Mouse (Mus musculus): ENCODE data around the gene Fgf23.
A peak's percentile ranks its signal among the peaks of the same experiment; 100 is the strongest.

Fgf23 gene

GRCm38 (mm10) chr6:127072817-127073216 is at the start of gene Fgf23:
Gene Fgf23 (plus strand): TSS chr6:127072902.
- no peak for DNase-seq (ENCODE audit: low read depth, low spot score)

DNA sequence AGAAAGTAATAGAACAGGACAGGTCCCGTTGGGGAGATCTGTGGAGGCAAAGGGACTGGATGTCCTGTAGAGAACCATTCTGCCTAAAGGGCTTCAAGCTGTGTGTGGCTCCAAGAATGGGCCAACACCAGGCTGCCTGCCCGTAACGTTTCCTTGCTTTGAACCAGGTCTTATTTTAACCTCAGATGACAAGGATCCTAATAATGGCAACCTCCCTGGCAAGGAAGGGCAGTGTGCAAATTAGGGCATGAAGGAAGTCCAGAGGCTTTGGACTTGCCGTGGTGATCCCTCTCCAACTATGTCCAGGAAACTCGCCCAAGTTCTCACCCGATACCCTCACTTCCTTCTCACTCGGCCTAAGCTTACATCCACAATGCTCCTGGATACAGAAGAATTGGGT is 47.9 kb upstream of the Fgf23 start:
- no peak for DNase-seq (ENCODE audit: low read depth, low spot score)

DNA sequence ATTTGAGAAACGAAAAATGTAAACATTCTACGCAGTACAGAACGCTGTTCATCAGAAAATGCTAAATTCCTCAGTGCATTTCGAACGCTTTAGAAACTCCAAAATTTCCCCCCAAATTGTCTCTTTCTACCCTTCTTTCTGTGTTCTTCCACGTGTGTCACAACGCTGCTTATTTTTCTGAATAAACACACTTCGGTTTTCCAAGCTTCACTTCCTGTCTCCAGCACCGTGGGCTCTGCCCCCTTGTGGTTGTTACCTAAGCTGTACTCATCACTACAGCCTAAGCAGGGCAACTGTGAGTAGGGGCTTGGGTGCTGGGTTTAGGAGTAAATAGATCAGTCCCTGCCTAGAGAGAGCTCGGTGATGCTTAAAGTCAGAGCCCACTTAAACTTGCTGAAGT is 37.9 kb upstream of the Fgf23 start:
- DNase-seq (ENCODE audit: low read depth, low spot score), result no peak

- DNase-seq (ENCODE audit: low read depth, low spot score), result peak; percentile 65
Measured at GRCm38 (mm10) chr6:127044909-127045308, 27.8 kb upstream of the Fgf23 start.

DNA sequence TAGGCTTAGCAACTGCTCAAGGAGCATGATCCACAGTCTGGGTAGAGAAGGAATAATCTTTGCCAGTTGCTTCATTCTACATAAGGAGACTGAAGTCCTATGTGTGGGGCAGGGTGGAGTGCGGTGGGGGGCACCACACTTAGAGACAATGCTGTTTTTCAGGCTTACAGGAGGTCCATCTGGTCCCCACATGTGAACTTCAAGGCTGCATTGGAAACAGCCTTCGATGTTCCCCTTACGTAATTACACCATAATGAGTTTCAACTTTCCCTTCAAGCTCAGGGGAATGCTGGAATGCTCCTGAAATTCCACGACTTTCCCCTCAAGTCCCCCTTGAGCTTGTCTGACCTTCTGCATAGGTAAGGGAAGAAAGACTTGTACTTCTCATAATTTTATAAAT is 21.9 kb upstream of the Fgf23 start:
- no peak for DNase-seq (ENCODE audit: low read depth, low spot score)

DNA sequence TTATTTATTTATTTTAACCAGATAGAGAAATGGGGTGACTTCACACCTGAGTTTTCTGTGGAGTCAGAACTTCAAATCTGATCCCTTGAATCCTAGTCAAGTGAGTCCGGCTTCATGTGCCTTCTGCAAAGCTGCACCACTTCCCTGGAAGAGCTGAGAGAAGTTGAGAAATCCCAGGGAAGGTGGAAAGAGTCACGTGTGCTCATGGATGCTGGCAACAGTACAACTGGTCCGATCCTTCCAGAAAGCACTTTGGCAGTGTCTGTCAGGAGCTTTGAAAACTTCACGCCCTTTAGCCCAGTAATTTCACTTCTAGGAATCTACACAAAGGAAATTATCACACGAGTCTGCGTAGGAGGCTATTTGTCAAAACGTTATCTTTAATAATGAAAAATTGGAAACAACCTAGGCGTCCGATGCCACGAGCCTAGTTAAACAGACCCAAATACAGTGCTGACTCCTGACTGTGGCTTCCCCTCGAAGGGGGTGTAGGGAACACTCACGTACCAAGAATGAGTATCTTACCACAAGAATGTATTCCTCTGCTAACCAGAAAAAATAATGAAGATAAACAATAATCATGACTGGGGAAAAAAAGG is 15.6 kb upstream of the Fgf23 start:
- no peak for DNase-seq (ENCODE audit: low read depth, low spot score)

DNA sequence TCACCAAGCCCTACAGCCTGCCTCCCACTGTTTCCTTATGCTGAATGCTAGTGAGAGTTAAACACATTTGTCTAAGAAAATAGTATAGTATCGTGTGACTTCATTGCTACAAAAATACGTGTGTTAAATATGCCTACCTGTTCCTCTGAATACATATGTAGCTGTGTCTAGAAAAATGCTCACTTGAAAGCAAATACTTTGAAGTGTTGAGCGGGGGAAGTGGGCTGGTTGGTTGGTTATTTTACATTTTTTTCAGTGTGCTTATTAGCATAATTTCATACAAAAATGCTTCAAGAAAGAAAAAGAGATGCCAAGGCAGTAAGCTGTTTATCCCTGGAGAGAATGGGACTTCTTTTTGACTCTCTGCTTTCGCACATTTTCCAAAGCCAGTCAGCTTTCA is 12.7 kb upstream of the Fgf23 start:
- DNase-seq (ENCODE audit: low read depth, low spot score), result no peak

- no peak for DNase-seq (ENCODE audit: low read depth, low spot score)
Measured at GRCm38 (mm10) chr6:127063915-127064314, 8.8 kb upstream of the Fgf23 start.

DNA sequence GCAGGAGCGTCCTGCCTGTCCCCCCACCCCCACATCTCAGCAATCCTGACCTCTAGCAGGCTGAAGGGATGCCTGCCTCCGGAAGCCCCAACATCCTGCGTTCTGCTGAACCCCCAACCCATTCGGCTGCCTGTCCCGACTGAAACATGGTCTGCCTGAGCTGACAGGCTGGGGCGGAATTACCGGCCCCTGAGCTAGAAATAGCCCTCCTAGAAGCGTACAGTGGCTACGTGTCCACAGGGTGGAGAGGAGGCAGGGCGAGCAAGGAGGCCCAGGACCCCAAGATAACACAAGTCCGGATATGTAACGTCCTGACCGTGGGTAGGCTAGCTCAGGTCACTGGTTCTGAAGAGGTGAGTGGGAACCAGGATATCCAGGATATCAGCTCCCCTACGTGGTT is 7.9 kb upstream of the Fgf23 start:
- no peak for DNase-seq (ENCODE audit: low read depth, low spot score)

GRCm38 (mm10) chr6:127079867-127080731 is 7.4 kb downstream of the Fgf23 start:
- DNase-seq (ENCODE audit: low read depth, low spot score), result peak; percentile 34

- DNase-seq (ENCODE audit: low read depth, low spot score), result no peak
Measured at GRCm38 (mm10) chr6:127081820-127082219, 9.1 kb downstream of the Fgf23 start.

DNA sequence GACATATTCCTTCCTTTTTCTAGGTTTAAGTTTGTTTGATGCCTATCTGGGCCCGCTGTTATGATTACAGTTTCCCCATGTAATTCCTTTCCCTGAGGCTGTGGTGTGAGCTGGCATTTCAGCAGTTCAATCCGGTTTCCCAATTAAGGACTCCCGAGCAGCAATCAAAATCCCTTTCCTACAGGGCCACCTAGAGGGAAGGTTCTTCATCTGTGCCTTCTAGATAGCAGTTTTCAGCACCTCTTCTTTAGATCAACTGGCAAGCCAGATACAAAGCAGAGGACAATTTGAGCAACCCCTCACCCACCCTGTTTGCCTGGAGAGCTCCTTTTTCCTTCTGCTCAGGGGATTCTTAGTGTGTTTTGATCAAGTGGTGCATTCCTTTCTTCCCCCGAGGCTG is 14.0 kb downstream of the Fgf23 start:
- no peak for DNase-seq (ENCODE audit: low read depth, low spot score)

- DNase-seq (ENCODE audit: low read depth, low spot score), result no peak
Measured at GRCm38 (mm10) chr6:127094565-127094964, 21.9 kb downstream of the Fgf23 start.

- no peak for DNase-seq (ENCODE audit: low read depth, low spot score)
Measured at GRCm38 (mm10) chr6:127103506-127104275, 31.0 kb downstream of the Fgf23 start.

DNA sequence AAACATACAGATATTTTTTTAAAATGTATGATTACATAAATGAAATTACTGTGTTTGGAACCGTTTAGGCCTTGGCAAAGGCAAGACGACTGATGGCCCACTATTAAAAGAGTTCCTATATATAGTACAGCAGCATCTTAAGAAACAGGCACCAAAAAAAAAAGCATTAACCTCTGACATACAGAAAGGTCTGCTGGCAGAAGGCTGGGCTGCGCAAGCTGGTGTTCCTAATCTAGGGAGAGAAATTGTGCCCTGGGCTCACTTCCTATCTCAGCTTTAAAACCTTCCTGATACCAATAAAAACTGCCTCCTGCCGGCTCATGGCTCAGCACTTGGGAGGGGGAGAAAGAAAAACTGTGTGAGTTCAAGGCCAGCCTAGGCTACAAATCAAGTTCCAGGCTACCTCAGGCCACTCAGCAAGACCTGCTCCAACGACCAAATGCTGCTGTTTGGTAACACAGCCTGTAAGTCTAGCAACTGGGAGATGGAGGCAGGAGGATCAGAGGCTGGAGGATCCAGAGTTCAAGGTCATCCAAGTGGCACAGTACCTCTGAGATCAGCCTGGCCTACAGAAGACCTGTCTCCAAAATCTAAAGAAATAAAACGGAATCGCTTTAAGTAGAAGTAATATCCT is 31.8 kb downstream of the Fgf23 start:
- no peak for DNase-seq (ENCODE audit: low read depth, low spot score)

GRCm38 (mm10) chr6:127105107-127105506 is 32.4 kb downstream of the Fgf23 start:
- no peak for DNase-seq (ENCODE audit: low read depth, low spot score)

GRCm38 (mm10) chr6:127106189-127106588 is 33.5 kb downstream of the Fgf23 start:
- no peak for DNase-seq (ENCODE audit: low read depth, low spot score)

- no peak for DNase-seq (ENCODE audit: low read depth, low spot score)
Measured at GRCm38 (mm10) chr6:127106726-127107125, 34.0 kb downstream of the Fgf23 start.

GRCm38 (mm10) chr6:127107413-127107812 is 34.7 kb downstream of the Fgf23 start:
- DNase-seq (ENCODE audit: low read depth, low spot score), result no peak

- DNase-seq (ENCODE audit: low read depth, low spot score), result no peak
Measured at GRCm38 (mm10) chr6:127108368-127109060, 35.8 kb downstream of the Fgf23 start.

GRCm38 (mm10) chr6:127109402-127109930 is 36.8 kb downstream of the Fgf23 start, which contains the start of gene Tigar:
Gene Tigar (minus strand): TSS chr6:127109557.
- peak; percentile 85 for DNase-seq (ENCODE audit: low read depth, low spot score)
